8 mouse cellular contexts compared by ENCODE assay signal in the genomic region with DNA sequence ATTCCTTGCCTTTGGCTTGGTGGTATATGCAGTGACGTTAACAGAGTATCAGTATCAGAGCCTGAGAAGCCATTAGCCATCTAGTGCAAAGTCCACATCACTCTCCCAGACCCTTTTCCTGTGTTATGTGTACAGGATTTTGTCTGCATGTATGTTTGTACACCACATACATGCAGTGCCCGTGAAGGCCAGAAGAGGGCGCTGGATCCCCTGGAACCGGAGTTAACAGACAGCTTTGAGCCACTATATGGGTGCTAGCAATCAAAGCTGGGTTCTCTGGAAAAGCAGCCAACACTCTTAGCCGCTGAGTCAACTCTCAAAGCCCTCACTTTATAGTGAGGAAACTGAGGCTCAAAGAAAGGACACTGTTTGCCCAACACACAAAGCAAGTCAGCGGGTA. TPM values are rescaled to one million over a fixed set of nuclear protein-coding genes. Genes with fewer than 3 reads are reported as not detected.
DNase-seq lines count a peak whose midpoint lies in the region; ATAC-seq lines count a peak whose summit lies in the region.

No protein-coding gene starts in this region.

- H3K9me3 ChIP-seq in limb, embryonic 11.5 days (ENCODE audit: control insufficient read depth, low read length) = no peaks in the 10 kb centered on the region
- H3K9me3 ChIP-seq in stomach, embryonic 14.5 days (ENCODE audit: control insufficient read depth, low read depth, low read length) = no peaks in the 10 kb centered on the region

- peak overlapping the region; percentile 76; the same call in 1 of the 2 replicates for H3K27ac ChIP-seq in limb, embryonic 11.5 days (replicated peaks; ENCODE audit: low read depth, low read length)
- H3K27ac ChIP-seq in stomach, embryonic 14.5 days (ENCODE audit: low read length) = 0 out of 2 replicates have a peak overlapping the region, but pooled peaks have one; percentile 53

- H3K27me3 ChIP-seq in limb, embryonic 11.5 days (ENCODE audit: control insufficient read depth, insufficient read depth, low read length) = no peaks in the 10 kb centered on the region
- no peaks in the 10 kb centered on the region for H3K27me3 ChIP-seq in stomach, embryonic 14.5 days (ENCODE audit: control insufficient read depth, insufficient read depth, low read length)

- no peak overlapping the region for H3K4me2 ChIP-seq in limb, embryonic 11.5 days (ENCODE audit: low read depth, severe bottlenecking)
- no peak overlapping the region for H3K4me2 ChIP-seq in stomach, embryonic 14.5 days (replicated peaks; ENCODE audit: low read depth, low read length)

- no peak for ATAC-seq in limb, embryonic 11.5 days (ENCODE audit: insufficient number of reproducible peaks, low FRiP score, low TSS enrichment, low read depth)
- ATAC-seq in stomach, embryonic 14.5 days (ENCODE audit: insufficient number of reproducible peaks, insufficient read depth, low FRiP score, low read depth) = no peak

- WGBS in limb, embryonic 11.5 days = 73% methylated on average over 6 of the region's 6 CpGs
- 67% methylated on average over 6 of the region's 6 CpGs for WGBS in stomach, embryonic 14.5 days

- peak; percentile 49 to 58 for DNase-seq in cerebellum, postnatal 10 days
- DNase-seq in cerebellum, adult 9-10 months = no peak
- DNase-seq in spleen, adult 12 weeks (ENCODE audit: low spot score) = peak; percentile 45
- no peak for DNase-seq in spleen, postnatal 36 days (ENCODE audit: low spot score in 2 of 2)
- peak; percentile 63 for DNase-seq in limb, embryonic 11.5 days (ENCODE audit: low spot score)
- DNase-seq in natural killer cell, adult 2 months (ENCODE audit: low spot score in 2 of 2) = no peak
- no peak for DNase-seq in kidney, adult 8-10 months

- no peaks in the 10 kb centered on the region for H3K36me3 ChIP-seq in limb, embryonic 11.5 days (ENCODE audit: control insufficient read depth, insufficient read depth, low read length)
- no peaks in the 10 kb centered on the region for H3K36me3 ChIP-seq in stomach, embryonic 14.5 days (ENCODE audit: control insufficient read depth, insufficient read depth, low read length)

- H3K9ac ChIP-seq in limb, embryonic 11.5 days (ENCODE audit: low read length) = no peak overlapping the region
- no peak overlapping the region for H3K9ac ChIP-seq in stomach, embryonic 14.5 days (replicated peaks; ENCODE audit: low read depth, low read length)

- H3K4me1 ChIP-seq in limb, embryonic 11.5 days (ENCODE audit: control insufficient read depth, insufficient read depth, low read length) = peaks cover 13% of the 10 kb centered on the region
- peaks cover 10% of the 10 kb centered on the region; the same call in 1 of the 2 replicates for H3K4me1 ChIP-seq in stomach, embryonic 14.5 days (ENCODE audit: control insufficient read depth, insufficient read depth, low read length)

- H3K4me3 ChIP-seq in limb, embryonic 11.5 days (ENCODE audit: low read depth, low read length) = no peak overlapping the region
- H3K4me3 ChIP-seq in stomach, embryonic 14.5 days (ENCODE audit: low read depth, low read length) = no peak overlapping the region

RNA-seq across cellular contexts. Expression of gene Vps8, which starts 30.8 kb away (rescaled TPM):
- polyA plus RNA-seq in limb, embryonic 11.5 days (2014; fragmentation: Nextera tagmentation; extraction: Ambion mirVana) = 15.1 and 17.7 TPM in 2 replicates
- polyA plus RNA-seq in stomach, embryonic 14.5 days (2014; fragmentation: Nextera tagmentation; extraction: Ambion mirVana) = 20.4 and 24.9 TPM in 2 replicates

Comparison
In these comparisons a context has a peak if more than half of its experiments do, and no peak if none do; other contexts are left out.
1. DNase-seq: peak in cerebellum, postnatal 10 days (2 of 2), spleen, adult 12 weeks (single experiment) and limb, embryonic 11.5 days (single experiment); none in cerebellum, adult 9-10 months (single experiment), spleen, postnatal 36 days (0 of 2), natural killer cell, adult 2 months (0 of 2) and kidney, adult 8-10 months (0 of 2).